Mouse (Mus musculus) heart, postnatal 0 days (tissue): ENCODE measurements at regions not wholly inside any gene's neighbourhood (a gene's known extent, or its start where the extent isn't known, plus 50 kb on each side); places are given as distances from the start of the nearest gene placed in this dataset.

Source experiments
- CTCF ChIP-seq: IDR thresholded peaks from 2 replicates; pipeline ENCODE4 v1.5.1; 2016; ENCODE audit warnings: antibody characterized with exemption, control low read depth, low read depth
- EP300 ChIP-seq: IDR thresholded peaks from 2 replicates; pipeline ENCODE4 v1.6.1; 2016; ENCODE audit warnings: antibody characterized with exemption, low read depth

DNA sequence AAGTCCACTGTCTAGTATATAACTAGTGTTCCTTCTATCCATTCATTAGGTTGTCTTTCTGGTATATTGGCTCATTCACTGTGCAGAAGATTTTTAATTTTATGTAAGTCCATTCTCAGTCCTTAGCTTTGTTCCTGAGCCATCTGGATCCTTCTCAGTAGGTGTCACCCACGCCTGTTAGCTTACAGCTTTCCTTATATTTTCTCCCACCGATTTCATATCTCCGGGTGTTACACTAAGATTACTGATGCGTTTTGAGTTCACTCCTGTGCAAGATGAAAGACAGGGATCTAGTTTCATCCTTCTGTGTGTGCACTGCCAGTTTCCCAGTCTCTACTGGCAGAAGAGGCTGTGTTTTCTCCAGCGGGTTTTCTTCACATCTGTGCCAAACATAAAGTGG is 122.3 kb downstream of the Cbln4 start:
- TF ChIP-seq CTCF (no peak), EP300 (no peak)
